Mouse (Mus musculus): ENCODE data around the gene Bag1.

Bag1 gene

GRCm38 (mm10) chr4:40948160-40948708 is at the start of gene Bag1, which contains the start of gene Chmp5:
Bag1 (minus strand) TSS chr4:40948294.
Chmp5 (plus strand) TSS chr4:40948407.
- peak; percentile 100 for DNase-seq (ENCODE audit: low spot score)

- DNase-seq (ENCODE audit: low spot score), result no peak
Observed at GRCm38 (mm10) chr4:40996302-40996701, 48.2 kb upstream of the Bag1 start.

- DNase-seq (ENCODE audit: low spot score), result no peak
Observed at GRCm38 (mm10) chr4:40989633-40990032, 41.5 kb upstream of the Bag1 start.

GRCm38 (mm10) chr4:40983686-40984085 is 35.6 kb upstream of the Bag1 start:
- DNase-seq (ENCODE audit: low spot score), result no peak

- no peak for DNase-seq (ENCODE audit: low spot score)
Observed at GRCm38 (mm10) chr4:40982486-40982885, 34.4 kb upstream of the Bag1 start.

GRCm38 (mm10) chr4:40979430-40979829 is 31.3 kb upstream of the Bag1 start:
- DNase-seq (ENCODE audit: low spot score), result no peak

- no peak for DNase-seq (ENCODE audit: low spot score)
Observed at GRCm38 (mm10) chr4:40976651-40977050, 28.6 kb upstream of the Bag1 start.

GRCm38 (mm10) chr4:40975678-40976077 is 27.6 kb upstream of the Bag1 start:
- DNase-seq (ENCODE audit: low spot score), result no peak

GRCm38 (mm10) chr4:40974011-40974410 is 25.9 kb upstream of the Bag1 start:
- no peak for DNase-seq (ENCODE audit: low spot score)

GRCm38 (mm10) chr4:40971744-40972143 is 23.6 kb upstream of the Bag1 start:
- DNase-seq (ENCODE audit: low spot score), result peak; percentile 76

- DNase-seq (ENCODE audit: low spot score), result peak; percentile 95
Observed at GRCm38 (mm10) chr4:40970842-40971701, 23.0 kb upstream of the Bag1 start, which contains the start of gene Nfx1. Nfx1 (plus strand) TSS chr4:40970906.

GRCm38 (mm10) chr4:40970592-40970841 is 22.4 kb upstream of the Bag1 start:
- DNase-seq (ENCODE audit: low spot score), result no peak

- no peak for DNase-seq (ENCODE audit: low spot score)
Observed at GRCm38 (mm10) chr4:40969781-40970591, 21.9 kb upstream of the Bag1 start.

- no peak for DNase-seq (ENCODE audit: low spot score)
Observed at GRCm38 (mm10) chr4:40969161-40969560, 21.1 kb upstream of the Bag1 start.

GRCm38 (mm10) chr4:40963536-40963935 is 15.4 kb upstream of the Bag1 start:
- no peak for DNase-seq (ENCODE audit: low spot score)

GRCm38 (mm10) chr4:40955942-40956341 is 7.8 kb upstream of the Bag1 start:
- DNase-seq (ENCODE audit: low spot score), result no peak

GRCm38 (mm10) chr4:40953521-40953920 is 5.4 kb upstream of the Bag1 start:
- peak; percentile 54 for DNase-seq (ENCODE audit: low spot score)

GRCm38 (mm10) chr4:40947565-40948159 is 432 bp downstream of the Bag1 start:
- DNase-seq (ENCODE audit: low spot score), result no peak

- no peak for DNase-seq (ENCODE audit: low spot score)
Observed at GRCm38 (mm10) chr4:40946516-40947121, 1.5 kb downstream of the Bag1 start.

GRCm38 (mm10) chr4:40943651-40944050 is 4.4 kb downstream of the Bag1 start:
- DNase-seq (ENCODE audit: low spot score), result no peak

- DNase-seq (ENCODE audit: low spot score), result no peak
Observed at GRCm38 (mm10) chr4:40938793-40939192, 9.3 kb downstream of the Bag1 start.

Measured in testis, postnatal 10 days (tissue).